Mouse (Mus musculus) G1E (cell line): ENCODE results near the gene Peak1. TPM values are rescaled to one million over a fixed set of nuclear protein-coding genes. Genes with fewer than 3 reads are reported as not detected.

Experiments used
- ATAC-seq: 2 replicates; pipeline ENCODE4 v1.8.0; 2016; ENCODE audit warnings: mild to moderate bottlenecking; ENCODE audit not compliant: insufficient number of reproducible peaks, poor library complexity, low FRiP score, severe bottlenecking; ENCODE audit errors: extremely low read depth
- DNase-seq: peaks from one replicate; pipeline ENCODE4 v3.0.0; 2012; ENCODE audit warnings: low spot score
- H3K27me3 ChIP-seq: 2 replicates; pipeline ENCODE4 v1.6.1; 2012; ENCODE audit warnings: mild to moderate bottlenecking, low read length, inconsistent platforms; ENCODE audit not compliant: insufficient read depth
- H3K36me3 ChIP-seq: replicated peaks from 2 replicates; pipeline ENCODE3; 2012; ENCODE audit warnings: mild to moderate bottlenecking, inconsistent platforms
- H3K4me1 ChIP-seq: 2 replicates; pipeline ENCODE4 v1.6.1; 2012; ENCODE audit warnings: low read depth, low read length, inconsistent platforms, mixed read lengths; ENCODE audit not compliant: insufficient read depth
- H3K4me3 ChIP-seq: 2 replicates; pipeline ENCODE4 v1.5.1; 2012; ENCODE audit warnings: low read depth, mild to moderate bottlenecking, inconsistent platforms, low read length, moderate library complexity, mixed read lengths
- H3K9me3 ChIP-seq: replicated peaks from 2 replicates; pipeline ENCODE4 v1.6.1; 2012; ENCODE audit warnings: inconsistent platforms
- CTCF ChIP-seq: IDR thresholded peaks from 2 replicates; pipeline ENCODE4 v1.5.1; 2012; ENCODE audit warnings: low read depth, low read length, inconsistent platforms, mixed read lengths
- GATA1 ChIP-seq: IDR thresholded peaks from 2 replicates; pipeline ENCODE4 v1.6.1; 2012; ENCODE audit warnings: borderline replicate concordance, low read length, inconsistent platforms, mixed read lengths
- GATA2 ChIP-seq: IDR thresholded peaks from 2 replicates; pipeline ENCODE4 v1.6.1; 2012; ENCODE audit warnings: low read depth, low read length, inconsistent platforms, borderline replicate concordance
- POLR2AphosphoS5 ChIP-seq: IDR thresholded peaks from 2 replicates; pipeline ENCODE4 v1.6.1; 2012; ENCODE audit warnings: low read depth, low read length, inconsistent platforms; ENCODE audit not compliant: insufficient replicate concordance
- TAL1 ChIP-seq: conservative IDR thresholded peaks from 2 replicates; pipeline ENCODE4 v1.6.1; 2012; ENCODE audit warnings: low read depth, low read length, inconsistent platforms, mixed read lengths
- polyA plus RNA-seq: library from polyadenylated mRNA; stranded (reverse); fragments of >175 nt; gene quantifications from 2 replicates; pipeline ENCODE4 v1.2.3, GENCODE M21; 2012
- total RNA-seq, 2 experiments: library from RNA; stranded (forward) in 1 of 2; stranded (reverse) in 1 of 2; fragments of 200-1000 nt in 1 of 2; fragments of >200 nt in 1 of 2; fragmentation: Nextera tagmentation in 1 of 2; gene quantifications; 2 replicates each; pipeline ENCODE4 v1.2.3; 2014 to 2017

The Peak1 gene
- total and polyA plus RNA-seq, 3 experiments = 3.1 to 22.5 (median 11.6) TPM

DNA sequence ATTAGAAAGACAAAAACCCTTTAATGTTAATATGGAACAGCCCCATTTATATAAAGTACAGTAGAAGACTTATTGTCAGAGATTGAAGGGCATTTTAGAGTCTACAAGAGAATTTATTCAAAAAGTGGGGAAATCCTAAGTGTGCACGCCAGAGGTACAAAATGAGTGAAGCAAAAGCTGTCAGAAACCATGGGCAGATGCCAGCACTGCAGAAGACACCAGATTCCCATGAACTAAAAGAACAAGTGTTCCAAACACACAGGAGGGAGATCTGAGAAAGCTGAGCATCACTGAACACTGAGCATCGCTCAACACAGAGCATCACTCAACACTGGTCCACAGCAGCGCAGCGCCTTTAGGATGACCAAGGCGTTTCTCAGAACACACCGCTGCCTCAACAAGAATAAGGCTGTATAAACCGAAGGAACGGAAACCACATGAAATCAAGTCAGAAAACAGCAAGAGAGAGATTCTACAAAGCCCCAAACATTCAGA is 91.3 kb downstream of the Peak1 start:
- Histone ChIP-seq H3K27me3 (no peaks in the 10 kb centered on the region), H3K36me3 (peaks cover 2% of the 10 kb centered on the region), H3K4me1 (no peaks in the 10 kb centered on the region), H3K9me3 (no peaks in the 10 kb centered on the region), H3K4me3 (no peak overlapping the region)
- DNase-seq (no peak), ATAC-seq (no peak)
- TF ChIP-seq POLR2AphosphoS5 (no peak), GATA2 (no peak), CTCF (no peak), TAL1 (no peak), GATA1 (no peak)

DNA sequence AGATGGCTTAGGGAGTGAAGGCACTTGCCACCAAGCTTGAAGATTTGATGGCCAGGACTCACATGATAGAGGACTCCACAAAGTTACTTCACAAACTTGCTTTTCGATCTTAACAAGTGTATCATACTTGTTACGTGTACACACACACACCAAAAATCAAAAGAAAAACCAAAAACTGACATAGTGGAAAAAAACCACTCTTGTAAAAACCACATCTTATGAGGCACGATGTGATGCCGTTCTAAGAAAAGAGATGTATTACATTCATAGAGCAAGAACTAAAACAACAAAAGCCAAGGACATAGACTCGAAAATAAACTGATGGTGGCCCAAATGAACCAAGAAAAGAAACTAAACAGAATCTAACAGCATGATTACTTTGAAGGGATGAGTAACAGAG is 92.1 kb downstream of the Peak1 start:
- no peaks in the 10 kb centered on the region for H3K27me3 ChIP-seq
- TF ChIP-seq POLR2AphosphoS5 (no peak), CTCF (no peak)
- DNase-seq (no peak), ATAC-seq (no peak)
- peaks cover 2% of the 10 kb centered on the region for H3K36me3 ChIP-seq
- H3K9me3 ChIP-seq = no peaks in the 10 kb centered on the region
- no peak overlapping the region for H3K4me3 ChIP-seq
- no peaks in the 10 kb centered on the region for H3K4me1 ChIP-seq

DNA sequence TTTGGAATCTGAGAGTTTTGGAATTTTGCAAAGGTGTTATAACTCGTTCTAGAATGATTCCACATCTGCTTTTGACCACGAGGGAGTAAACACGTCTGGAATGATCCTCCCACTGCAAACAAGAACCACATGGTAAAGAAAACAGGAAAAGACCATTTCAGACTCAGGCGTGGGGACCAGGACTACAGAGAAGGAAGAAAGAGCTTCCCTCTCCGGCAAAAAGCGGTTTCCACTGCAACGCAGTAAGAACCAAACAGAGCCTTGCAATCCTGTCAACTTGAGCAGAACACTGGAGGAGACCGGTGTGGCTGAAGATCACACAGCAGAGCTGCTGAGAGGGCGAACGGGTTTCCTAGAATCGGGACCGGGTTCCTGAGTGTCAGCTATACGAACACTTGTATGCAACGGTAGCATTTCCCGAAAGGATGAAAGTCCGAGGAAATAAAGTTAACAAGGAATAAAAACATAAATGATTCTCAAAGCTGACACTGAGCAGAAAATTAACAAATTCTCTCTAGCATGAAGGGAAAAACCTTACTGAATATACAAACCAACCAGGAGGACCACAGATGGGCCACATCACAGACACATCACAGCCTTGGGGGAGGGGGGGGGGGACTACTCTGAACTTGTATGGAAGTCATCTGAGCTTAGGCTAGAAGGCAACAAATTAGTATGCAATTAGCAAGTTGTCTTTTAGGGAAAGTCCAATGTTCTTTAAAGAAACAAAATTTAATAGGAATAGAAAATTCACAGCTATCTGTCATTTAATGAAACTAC is 93.1 kb downstream of the Peak1 start:
- H3K4me1 ChIP-seq = no peaks in the 10 kb centered on the region
- H3K36me3 ChIP-seq = peaks cover 2% of the 10 kb centered on the region
- ATAC-seq (no peak), DNase-seq (no peak)
- no peak for TF ChIP-seq CTCF
- no peak for TF ChIP-seq POLR2AphosphoS5
- TF ChIP-seq GATA1 = no peak
- no peak for TF ChIP-seq TAL1
- TF ChIP-seq GATA2 = no peak
- no peaks in the 10 kb centered on the region for H3K9me3 ChIP-seq
- no peaks in the 10 kb centered on the region for H3K27me3 ChIP-seq
- no peak overlapping the region for H3K4me3 ChIP-seq

DNA sequence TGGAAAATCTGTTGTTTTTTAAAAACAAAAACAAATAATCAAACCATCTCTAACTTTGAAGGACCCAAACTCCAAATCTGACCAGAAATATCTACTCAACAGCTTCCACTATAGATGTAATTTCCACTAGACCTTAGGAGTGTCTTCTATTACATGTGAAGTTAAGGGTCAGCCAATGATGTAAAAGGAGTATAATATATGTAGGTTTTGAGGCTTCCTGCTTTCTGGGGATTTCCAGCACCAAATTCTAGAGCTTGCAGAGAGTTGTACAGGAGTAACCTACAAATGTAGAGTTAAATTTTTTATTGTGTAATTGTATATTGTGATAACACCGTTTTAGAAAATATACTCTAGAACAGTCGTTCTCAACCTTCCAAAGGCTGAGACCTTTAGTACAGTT is 96.6 kb downstream of the Peak1 start:
- no peak overlapping the region for H3K4me3 ChIP-seq
- TF ChIP-seq CTCF = no peak
- no peak for TF ChIP-seq TAL1
- TF ChIP-seq GATA2 = no peak
- no peak for TF ChIP-seq POLR2AphosphoS5
- no peak for TF ChIP-seq GATA1

DNA sequence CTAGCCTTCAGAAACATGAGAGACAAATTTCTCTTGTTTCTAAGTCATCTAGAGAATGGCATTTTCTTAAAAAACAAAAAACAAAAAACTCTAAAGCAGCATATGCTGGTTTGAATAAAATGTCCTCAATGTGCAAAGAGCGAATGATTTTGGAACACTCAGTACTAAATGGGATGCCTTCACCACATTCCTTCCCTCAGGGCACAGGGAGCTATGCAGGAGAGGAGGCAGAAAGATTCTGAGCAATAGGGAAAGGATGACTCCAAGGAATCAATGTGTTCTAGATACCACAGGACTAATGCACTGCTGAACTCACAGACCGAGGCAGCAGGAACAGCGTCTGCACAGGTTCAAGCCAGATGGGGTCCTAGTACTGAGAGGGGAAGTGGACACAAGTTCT is 103.5 kb downstream of the Peak1 start:
- Histone ChIP-seq H3K27me3 (no peaks in the 10 kb centered on the region), H3K4me3 (no peak overlapping the region), H3K36me3 (peaks cover 14% of the 10 kb centered on the region), H3K9me3 (peaks cover 3% of the 10 kb centered on the region; the same call in 1 of the 2 replicates), H3K4me1 (no peaks in the 10 kb centered on the region)
- TF ChIP-seq POLR2AphosphoS5 = no peak
- TF ChIP-seq TAL1 = no peak
- no peak for TF ChIP-seq GATA2
- TF ChIP-seq GATA1 = no peak
- no peak for TF ChIP-seq CTCF
- DNase-seq (no peak), ATAC-seq (no peak)

More for the DNA sequence above, 96.6 kb downstream of the Peak1 start:
- Histone ChIP-seq H3K27me3 (no peaks in the 10 kb centered on the region), H3K36me3 (peaks cover 9% of the 10 kb centered on the region), H3K4me1 (no peaks in the 10 kb centered on the region), H3K9me3 (peaks cover 3% of the 10 kb centered on the region; the same call in 1 of the 2 replicates)
- ATAC-seq (no peak), DNase-seq (no peak)

DNA sequence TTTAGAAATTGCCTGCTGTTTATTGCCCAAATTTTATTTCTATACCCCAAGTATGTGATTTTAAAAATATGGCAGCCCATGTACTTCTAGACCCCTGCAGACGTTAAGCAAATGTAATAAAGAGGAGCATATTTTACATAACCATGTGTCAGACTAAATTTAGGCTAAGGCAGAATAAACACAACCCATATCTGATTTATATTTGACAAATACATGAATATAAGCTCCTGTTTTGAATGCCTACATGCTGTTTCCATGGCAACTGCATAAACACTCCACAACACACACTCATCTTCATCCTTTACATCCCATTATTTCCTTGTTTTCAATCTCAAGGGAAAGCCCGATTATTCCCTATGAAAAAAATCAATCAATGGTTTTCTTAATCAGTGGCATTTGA is 108.8 kb downstream of the Peak1 start:
- H3K4me1 ChIP-seq = no peaks in the 10 kb centered on the region
- peaks cover 4% of the 10 kb centered on the region for H3K36me3 ChIP-seq
- ATAC-seq = no peak
- H3K4me3 ChIP-seq = no peak overlapping the region
- no peak for TF ChIP-seq CTCF
- no peak for TF ChIP-seq GATA2
- no peak for TF ChIP-seq TAL1
- TF ChIP-seq GATA1 = no peak
- no peak for TF ChIP-seq POLR2AphosphoS5
- H3K27me3 ChIP-seq = no peaks in the 10 kb centered on the region
- H3K9me3 ChIP-seq = no peaks in the 10 kb centered on the region
- DNase-seq = no peak
